Mouse (Mus musculus): ENCODE measurements around the gene Abcd3. TPM values are rescaled to one million over a fixed set of nuclear protein-coding genes. Genes with fewer than 3 reads are reported as not detected.

Gene Abcd3
- 28.2 and 29.6 TPM in 2 replicates for polyA plus RNA-seq (2016; fragmentation: Nextera tagmentation; extraction: Ambion mirVana)

GRCm38 (mm10) chr3:121814877-121815548 lies at the start of gene Abcd3:
Gene Abcd3, minus strand, starts transcription at chr3:121815302.
- Histone ChIP-seq H3K4me1 (peaks cover 15% of the 10 kb centered on the region), H3K9me3 (replicated peaks) (no peaks in the 10 kb centered on the region), H3K4me3 (peak within 1 kb of the TSS; percentile 82), H3K4me2 (peak within 1 kb of the TSS; percentile 80), H3K9ac (peak within 1 kb of the TSS; percentile 82), H3K27ac (peak within 1 kb of the TSS; percentile 88), H3K27me3 (replicated peaks) (no peaks in the 10 kb centered on the region), H3K36me3 (no peaks in the 10 kb centered on the region)
- under 1% methylated on average over 99 of the region's 99 CpGs for WGBS (ENCODE audit: insufficient replicate concordance)
- ATAC-seq = peak; percentile 89

DNA sequence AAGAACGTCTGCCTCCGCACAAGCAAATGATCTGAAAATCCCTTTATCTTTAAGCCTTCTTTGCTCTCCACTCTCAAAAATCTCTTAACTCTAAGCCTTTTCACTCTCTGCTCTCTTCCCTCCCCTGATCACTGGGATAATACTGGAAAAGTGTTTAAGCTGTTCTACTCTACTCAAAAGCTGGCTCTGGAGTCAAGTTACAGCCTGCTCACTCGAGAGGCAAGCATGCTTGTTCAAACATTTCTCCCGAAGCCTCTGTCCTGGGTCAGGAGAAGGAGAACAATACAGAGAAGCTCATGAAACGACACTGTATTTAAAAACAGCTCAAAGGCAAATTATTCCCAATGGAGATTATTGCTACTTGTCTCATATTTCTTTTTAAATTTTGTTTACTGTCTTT lies 44.0 kb upstream of the Abcd3 start:
- 47% methylated on average over 5 of the region's 5 CpGs for WGBS (ENCODE audit: insufficient replicate concordance)
- H3K4me3 ChIP-seq = no peak overlapping the region
- no peaks in the 10 kb centered on the region for H3K4me1 ChIP-seq
- no peaks in the 10 kb centered on the region for H3K27me3 ChIP-seq (replicated peaks)
- H3K9ac ChIP-seq = no peak overlapping the region
- no peak overlapping the region for H3K4me2 ChIP-seq
- no peaks in the 10 kb centered on the region for H3K9me3 ChIP-seq (replicated peaks)
- ATAC-seq = no peak
- H3K27ac ChIP-seq = no peak overlapping the region
- H3K36me3 ChIP-seq = no peaks in the 10 kb centered on the region

- no peak overlapping the region for H3K9ac ChIP-seq
- no peak overlapping the region for H3K4me3 ChIP-seq
- H3K27ac ChIP-seq = no peak overlapping the region
- no peaks in the 10 kb centered on the region for H3K9me3 ChIP-seq (replicated peaks)
- no peaks in the 10 kb centered on the region for H3K4me1 ChIP-seq
- H3K4me2 ChIP-seq = no peak overlapping the region
- WGBS (ENCODE audit: insufficient replicate concordance) = 73% methylated on average over 4 of the region's 4 CpGs
- no peaks in the 10 kb centered on the region for H3K36me3 ChIP-seq
- ATAC-seq = no peak
- H3K27me3 ChIP-seq (replicated peaks) = no peaks in the 10 kb centered on the region
Observed at GRCm38 (mm10) chr3:121856131-121856530, 41.0 kb upstream of the Abcd3 start.

GRCm38 (mm10) chr3:121853781-121854520 lies 38.8 kb upstream of the Abcd3 start:
- Histone ChIP-seq H3K4me1 (no peaks in the 10 kb centered on the region), H3K9me3 (replicated peaks) (no peaks in the 10 kb centered on the region), H3K9ac (no peak overlapping the region), H3K4me3 (no peak overlapping the region), H3K27me3 (replicated peaks) (no peaks in the 10 kb centered on the region), H3K36me3 (no peaks in the 10 kb centered on the region), H3K4me2 (no peak overlapping the region), H3K27ac (peak overlapping the region; percentile 27)
- 0 out of 2 replicates have a peak, but pooled peaks have one; percentile 39 for ATAC-seq
- 62% methylated on average over 5 of the region's 5 CpGs for WGBS (ENCODE audit: insufficient replicate concordance)

- ATAC-seq = peak; percentile 74
- Histone ChIP-seq H3K27me3 (replicated peaks) (no peaks in the 10 kb centered on the region), H3K9me3 (replicated peaks) (no peaks in the 10 kb centered on the region), H3K9ac (no peak overlapping the region), H3K4me1 (no peaks in the 10 kb centered on the region), H3K27ac (0 out of 2 replicates have a peak overlapping the region, but pooled peaks have one; percentile 34), H3K4me2 (no peak overlapping the region), H3K36me3 (no peaks in the 10 kb centered on the region), H3K4me3 (no peak overlapping the region)
- WGBS (ENCODE audit: insufficient replicate concordance) = 38% methylated on average over 4 of the region's 4 CpGs
Observed at GRCm38 (mm10) chr3:121852074-121852826, 37.1 kb upstream of the Abcd3 start.

- Histone ChIP-seq H3K4me1 (no peaks in the 10 kb centered on the region), H3K27me3 (replicated peaks) (no peaks in the 10 kb centered on the region), H3K4me3 (no peak overlapping the region), H3K9me3 (replicated peaks) (no peaks in the 10 kb centered on the region), H3K27ac (no peak overlapping the region), H3K4me2 (no peak overlapping the region), H3K9ac (no peak overlapping the region), H3K36me3 (no peaks in the 10 kb centered on the region)
- WGBS (ENCODE audit: insufficient replicate concordance) = 72% methylated on average over 3 of the region's 3 CpGs
- no peak for ATAC-seq
Observed at GRCm38 (mm10) chr3:121851006-121851405, 35.9 kb upstream of the Abcd3 start.

DNA sequence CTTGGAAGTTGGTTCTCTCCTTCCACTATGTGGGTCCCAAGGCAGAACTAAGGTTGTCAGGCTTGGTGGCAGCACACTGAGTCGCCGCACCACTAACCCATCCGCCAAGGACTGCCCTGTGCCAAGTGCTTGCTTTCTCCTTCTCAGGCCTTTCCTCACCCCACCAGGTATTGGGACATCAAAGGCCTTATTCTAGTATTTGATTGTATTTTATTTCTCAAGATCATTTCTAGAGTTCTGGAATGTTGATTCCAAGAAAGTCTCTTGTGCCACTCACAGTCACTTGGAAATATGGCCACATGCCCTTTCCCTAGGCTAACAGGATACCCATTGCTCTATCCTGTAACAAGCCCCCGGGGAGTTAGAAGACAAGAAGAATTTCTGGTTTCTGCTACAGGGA lies 35.3 kb upstream of the Abcd3 start:
- H3K27ac ChIP-seq = no peak overlapping the region
- no peak overlapping the region for H3K4me3 ChIP-seq
- H3K9me3 ChIP-seq (replicated peaks) = no peaks in the 10 kb centered on the region
- H3K4me2 ChIP-seq = no peak overlapping the region
- ATAC-seq = no peak
- no peak overlapping the region for H3K9ac ChIP-seq
- H3K4me1 ChIP-seq = no peaks in the 10 kb centered on the region
- H3K36me3 ChIP-seq = no peaks in the 10 kb centered on the region
- 75% methylated on average over 4 of the region's 4 CpGs for WGBS (ENCODE audit: insufficient replicate concordance)
- no peaks in the 10 kb centered on the region for H3K27me3 ChIP-seq (replicated peaks)

DNA sequence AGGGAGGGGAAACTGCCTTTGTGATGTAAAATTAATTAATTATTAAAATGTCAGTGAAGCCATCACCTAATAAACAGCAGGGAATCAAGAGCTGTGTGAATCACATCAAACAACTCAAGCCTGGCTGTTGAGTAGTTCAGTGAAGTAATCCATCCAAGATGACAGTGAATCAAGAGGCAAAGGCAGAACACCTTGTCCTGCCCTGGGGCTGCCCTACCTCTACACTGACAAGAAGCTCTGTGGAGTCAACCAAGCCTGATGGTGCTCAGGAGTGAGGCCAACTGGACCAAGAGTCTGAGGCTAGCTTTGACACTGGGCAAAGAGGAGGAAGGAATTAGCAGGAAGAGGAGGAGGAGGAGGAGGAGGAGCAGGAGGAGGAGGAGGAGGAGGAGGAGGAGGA lies 32.2 kb upstream of the Abcd3 start:
- no peaks in the 10 kb centered on the region for H3K9me3 ChIP-seq (replicated peaks)
- no peak for ATAC-seq
- no peak overlapping the region for H3K9ac ChIP-seq
- H3K4me3 ChIP-seq = no peak overlapping the region
- H3K27me3 ChIP-seq (replicated peaks) = no peaks in the 10 kb centered on the region
- no peak overlapping the region for H3K4me2 ChIP-seq
- H3K4me1 ChIP-seq = no peaks in the 10 kb centered on the region
- no peak overlapping the region for H3K27ac ChIP-seq
- H3K36me3 ChIP-seq = no peaks in the 10 kb centered on the region

DNA sequence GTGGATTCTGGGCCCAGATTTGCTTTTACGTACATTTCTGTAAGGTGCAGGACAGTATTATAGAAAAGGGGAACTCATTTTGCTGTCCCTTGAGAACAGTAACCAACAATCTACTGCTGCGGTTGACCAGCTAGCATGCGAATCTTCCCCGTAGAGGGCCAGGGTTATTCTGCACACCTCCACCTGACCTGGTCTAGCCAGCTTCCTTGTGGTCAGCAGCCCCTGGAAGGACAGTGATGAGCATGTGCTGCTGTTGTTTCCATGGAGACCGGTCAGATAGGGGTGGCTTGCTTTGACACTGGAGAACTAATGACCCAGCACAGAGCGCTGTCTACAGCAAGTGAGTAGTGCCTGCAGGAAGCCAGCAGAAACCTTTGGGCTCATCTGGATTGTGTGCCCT lies 29.6 kb upstream of the Abcd3 start:
- Histone ChIP-seq H3K36me3 (no peaks in the 10 kb centered on the region), H3K9me3 (replicated peaks) (no peaks in the 10 kb centered on the region), H3K4me2 (no peak overlapping the region), H3K27ac (no peak overlapping the region), H3K4me1 (no peaks in the 10 kb centered on the region), H3K27me3 (replicated peaks) (no peaks in the 10 kb centered on the region), H3K4me3 (no peak overlapping the region), H3K9ac (no peak overlapping the region)
- ATAC-seq = no peak
- WGBS (ENCODE audit: insufficient replicate concordance) = 77% methylated on average over 6 of the region's 6 CpGs

DNA sequence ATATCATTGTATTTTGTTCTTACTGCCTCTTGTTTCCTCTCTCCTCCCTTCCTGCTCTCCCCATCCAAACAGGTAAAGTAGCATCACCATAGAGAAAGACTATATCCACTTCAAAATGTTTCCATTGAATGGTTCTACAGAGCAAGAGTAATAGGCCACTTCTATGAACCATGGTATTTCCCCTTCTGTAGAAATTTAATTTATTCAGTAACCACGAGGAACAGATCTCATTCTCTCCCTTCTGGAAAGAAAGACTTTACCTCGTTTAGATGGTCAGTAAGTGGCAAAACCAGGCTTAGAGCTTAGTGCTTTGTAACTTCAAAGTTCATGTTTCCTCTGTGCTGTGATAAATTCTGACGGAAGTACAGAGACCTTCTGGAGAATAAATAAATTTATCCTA lies 28.9 kb upstream of the Abcd3 start:
- Histone ChIP-seq H3K9me3 (replicated peaks) (no peaks in the 10 kb centered on the region), H3K27ac (no peak overlapping the region), H3K9ac (no peak overlapping the region), H3K4me2 (no peak overlapping the region), H3K4me1 (no peaks in the 10 kb centered on the region), H3K4me3 (no peak overlapping the region), H3K36me3 (no peaks in the 10 kb centered on the region), H3K27me3 (replicated peaks) (no peaks in the 10 kb centered on the region)
- no peak for ATAC-seq
- WGBS (ENCODE audit: insufficient replicate concordance) = 59% methylated on average over 3 of the region's 3 CpGs

GRCm38 (mm10) chr3:121843254-121843653 lies 28.2 kb upstream of the Abcd3 start:
- Histone ChIP-seq H3K4me2 (no peak overlapping the region), H3K4me3 (no peak overlapping the region), H3K27ac (no peak overlapping the region), H3K9me3 (replicated peaks) (no peaks in the 10 kb centered on the region), H3K4me1 (no peaks in the 10 kb centered on the region), H3K36me3 (no peaks in the 10 kb centered on the region), H3K9ac (no peak overlapping the region), H3K27me3 (replicated peaks) (no peaks in the 10 kb centered on the region)
- ATAC-seq = no peak
- WGBS (ENCODE audit: insufficient replicate concordance) = 82% methylated on average over 5 of the region's 5 CpGs

GRCm38 (mm10) chr3:121842306-121842860 lies 27.3 kb upstream of the Abcd3 start:
- H3K9ac ChIP-seq = no peak overlapping the region
- WGBS (ENCODE audit: insufficient replicate concordance) = 46% methylated on average over 7 of the region's 7 CpGs
- H3K36me3 ChIP-seq = no peaks in the 10 kb centered on the region
- H3K4me3 ChIP-seq = no peak overlapping the region
- H3K27ac ChIP-seq = no peak overlapping the region
- H3K9me3 ChIP-seq (replicated peaks) = no peaks in the 10 kb centered on the region
- no peaks in the 10 kb centered on the region for H3K27me3 ChIP-seq (replicated peaks)
- H3K4me1 ChIP-seq = no peaks in the 10 kb centered on the region
- no peak overlapping the region for H3K4me2 ChIP-seq
- no peak for ATAC-seq
